In genomic region chr10:61602283-61603033, GRCm38 (mm10) we compare ENCODE assay signal across 8 mouse cellular contexts. TPM values are rescaled to one million over a fixed set of nuclear protein-coding genes. Genes with fewer than 3 reads are reported as not detected.
DNase-seq lines count a peak whose midpoint lies in the region; ATAC-seq and TF ChIP-seq lines count a peak whose summit lies in the region.
"Had no signal": no experiment of that assay in that cellular context is flagged by ENCODE, and none has a peak within 500 bp of the region (broad histone marks: within the 10 kb centered on the region; RNA-seq: fewer than 3 reads in every experiment).

No protein-coding gene starts in this region.

- no peak overlapping the region for H3K27ac ChIP-seq in cerebellum, adult 2 months (ENCODE audit: insufficient read depth, low read length)
- no peak overlapping the region for H3K27ac ChIP-seq in forebrain, postnatal 0 days (ENCODE audit: low read depth, low read length)
- no peak overlapping the region for H3K27ac ChIP-seq in intestine, postnatal 0 days (ENCODE audit: low read depth, low read length)
- no peak overlapping the region for H3K27ac ChIP-seq in liver, embryonic 16.5 days (ENCODE audit: low read length)
- no peak overlapping the region for H3K27ac ChIP-seq in neural tube, embryonic 12.5 days
- H3K27ac ChIP-seq: macrophage had no signal

- H3K27me3 ChIP-seq in cerebellum, adult 2 months (ENCODE audit: control insufficient read depth, insufficient read depth, low read length): no peaks in the 10 kb centered on the region
- no peaks in the 10 kb centered on the region for H3K27me3 ChIP-seq in forebrain, postnatal 0 days (ENCODE audit: insufficient read depth, low read length)
- H3K27me3 ChIP-seq in intestine, postnatal 0 days (replicated peaks; ENCODE audit: control insufficient read depth, insufficient read depth, low read length): 0 out of 2 replicates have a peak, but pooled peaks cover 8% of the 10 kb centered on the region
- peaks cover 14% of the 10 kb centered on the region for H3K27me3 ChIP-seq in liver, embryonic 16.5 days (ENCODE audit: control insufficient read depth, insufficient read depth, low read depth, low read length)
- H3K27me3 ChIP-seq in neural tube, embryonic 12.5 days (replicated peaks): 0 out of 2 replicates have a peak, but pooled peaks cover 3% of the 10 kb centered on the region

- no peaks in the 10 kb centered on the region for H3K4me1 ChIP-seq in cerebellum, adult 2 months (ENCODE audit: control insufficient read depth, insufficient read depth, low read length)
- H3K4me1 ChIP-seq in forebrain, postnatal 0 days (ENCODE audit: insufficient read depth): no peaks in the 10 kb centered on the region
- no peaks in the 10 kb centered on the region for H3K4me1 ChIP-seq in intestine, postnatal 0 days (replicated peaks; ENCODE audit: control insufficient read depth, insufficient read depth, low read length)
- peaks cover 3% of the 10 kb centered on the region; the same call in 1 of the 2 replicates for H3K4me1 ChIP-seq in liver, embryonic 16.5 days (ENCODE audit: control insufficient read depth, low read depth, low read length)
- no peaks in the 10 kb centered on the region for H3K4me1 ChIP-seq in neural tube, embryonic 12.5 days

- no peaks in the 10 kb centered on the region for H3K9me3 ChIP-seq in forebrain, postnatal 0 days (ENCODE audit: low read length)
- no peaks in the 10 kb centered on the region for H3K9me3 ChIP-seq in intestine, postnatal 0 days (ENCODE audit: control insufficient read depth)
- H3K9me3 ChIP-seq in liver, embryonic 16.5 days (replicated peaks; ENCODE audit: control insufficient read depth, low read length): no peaks in the 10 kb centered on the region
- no peaks in the 10 kb centered on the region for H3K9me3 ChIP-seq in neural tube, embryonic 12.5 days

- no peak for TF ChIP-seq POLR2A in cerebellum, adult 2 months (IDR thresholded peaks at IDR 0.05; ENCODE audit: borderline replicate concordance, insufficient read depth, low read length)

- DNase-seq in A20 (ENCODE audit: low read depth, low spot score) (peak; percentile 87), ES-CJ7 (ENCODE audit: low read depth, low spot score) (peak; percentile 80)
- peak; percentile 22 to 39 for DNase-seq in cerebellum, adult 2 months
- peak; percentile 87 for DNase-seq in forebrain, postnatal 0 days

- no peak overlapping the region for H3K9ac ChIP-seq in forebrain, postnatal 0 days
- H3K9ac ChIP-seq in intestine, postnatal 0 days (ENCODE audit: low read depth, low read length): no peak overlapping the region
- H3K9ac ChIP-seq in liver, embryonic 16.5 days (ENCODE audit: low read depth, low read length): no peak overlapping the region
- H3K9ac ChIP-seq in neural tube, embryonic 12.5 days: no peak overlapping the region

- peak overlapping the region; percentile 35 for H3K4me2 ChIP-seq in forebrain, postnatal 0 days (ENCODE audit: low read depth)
- peak overlapping the region; percentile 54 for H3K4me2 ChIP-seq in intestine, postnatal 0 days (replicated peaks; ENCODE audit: low read depth)
- peak overlapping the region; percentile 46 for H3K4me2 ChIP-seq in liver, embryonic 16.5 days (ENCODE audit: low read depth, low read length)
- peak overlapping the region; percentile 38 for H3K4me2 ChIP-seq in neural tube, embryonic 12.5 days (replicated peaks)

- TF ChIP-seq CTCF in cerebellum, adult 2 months (IDR thresholded peaks at IDR 0.05; ENCODE audit: borderline replicate concordance, insufficient read depth, low read depth, low read length): peak; percentile 71
- peak; percentile 85 for TF ChIP-seq CTCF in forebrain, postnatal 0 days (IDR thresholded peaks at IDR 0.05; ENCODE audit: low read depth)
- TF ChIP-seq CTCF in intestine, postnatal 0 days (IDR thresholded peaks at IDR 0.05; ENCODE audit: low read depth): peak; percentile 82

- H3K36me3 ChIP-seq in forebrain, postnatal 0 days (ENCODE audit: insufficient read depth): no peaks in the 10 kb centered on the region
- H3K36me3 ChIP-seq in intestine, postnatal 0 days (ENCODE audit: control insufficient read depth, insufficient read depth): no peaks in the 10 kb centered on the region
- H3K36me3 ChIP-seq in liver, embryonic 16.5 days (ENCODE audit: control insufficient read depth, insufficient read depth): no peaks in the 10 kb centered on the region
- H3K36me3 ChIP-seq in neural tube, embryonic 12.5 days: no peaks in the 10 kb centered on the region

- 14% methylated on average over 14 of the region's 14 CpGs for WGBS in cerebellum, adult 2 months
- 10% methylated on average over 14 of the region's 14 CpGs for WGBS in forebrain, postnatal 0 days
- 11% methylated on average over 14 of the region's 14 CpGs for WGBS in intestine, postnatal 0 days
- WGBS in liver, embryonic 16.5 days (ENCODE audit: insufficient replicate concordance): 9% methylated on average over 14 of the region's 14 CpGs
- 14% methylated on average over 14 of the region's 14 CpGs for WGBS in neural tube, embryonic 12.5 days

- peak; percentile 87 for ATAC-seq in forebrain, postnatal 0 days
- 0 out of 2 replicates have a peak, but pooled peaks have one; percentile 28 for ATAC-seq in intestine, postnatal 0 days
- ATAC-seq in liver, embryonic 16.5 days (ENCODE audit: low read depth): peak; percentile 60; the same call in 1 of the 2 replicates
- ATAC-seq in neural tube, embryonic 12.5 days (ENCODE audit: low FRiP score, low read depth): peak; percentile 58; the same call in 1 of the 2 replicates

- H3K4me3 ChIP-seq in cerebellum, adult 2 months (replicated peaks; ENCODE audit: insufficient read depth, low read depth, low read length): no peak overlapping the region
- H3K4me3 ChIP-seq in forebrain, postnatal 0 days (ENCODE audit: low read depth, low read length): no peak overlapping the region
- H3K4me3 ChIP-seq in intestine, postnatal 0 days (ENCODE audit: low read depth, low read length): no peak overlapping the region
- H3K4me3 ChIP-seq in liver, embryonic 16.5 days (ENCODE audit: low read depth, low read length): no peak overlapping the region
- no peak overlapping the region for H3K4me3 ChIP-seq in neural tube, embryonic 12.5 days

RNA-seq across cellular contexts. Expression of gene Npffr1, which starts 7.2 kb away (rescaled TPM):
- 0.25 and 0.28 TPM in 2 replicates for polyA plus RNA-seq in cerebellum, adult 2 months (2012; rRNA removed)
- total RNA-seq in forebrain, postnatal 0 days (2014; rRNA removed): 2.8 and 3.7 TPM in 2 replicates
- polyA plus RNA-seq in forebrain, postnatal 0 days (2015; fragmentation: Nextera tagmentation; extraction: Ambion mirVana): 1.3 and 2.2 TPM in 2 replicates
- polyA plus RNA-seq in intestine, postnatal 0 days (2015; fragmentation: Nextera tagmentation; extraction: Ambion mirVana): 0.16 and 0.17 TPM in 2 replicates
- not detected in 2 replicates for polyA plus RNA-seq in liver, embryonic 16.5 days (2015; fragmentation: Nextera tagmentation; extraction: Ambion mirVana)
- 0.22 and 0.25 TPM in 2 replicates for polyA plus RNA-seq in neural tube, embryonic 12.5 days (2016; fragmentation: Nextera tagmentation; extraction: Ambion mirVana)
- polyA plus RNA-seq: macrophage had no signal

RNA-seq across cellular contexts. Expression of gene Ppa1, which starts 45.9 kb away (rescaled TPM):
- 127 and 135 TPM in 2 replicates for polyA plus RNA-seq in cerebellum, adult 2 months (2012; rRNA removed)
- total RNA-seq in forebrain, postnatal 0 days (2014; rRNA removed): 137 and 157 TPM in 2 replicates
- 201 and 219 TPM in 2 replicates for polyA plus RNA-seq in forebrain, postnatal 0 days (2015; fragmentation: Nextera tagmentation; extraction: Ambion mirVana)
- polyA plus RNA-seq in intestine, postnatal 0 days (2015; fragmentation: Nextera tagmentation; extraction: Ambion mirVana): 194 and 204 TPM in 2 replicates
- 84.5 and 88.1 TPM in 2 replicates for polyA plus RNA-seq in liver, embryonic 16.5 days (2015; fragmentation: Nextera tagmentation; extraction: Ambion mirVana)
- 207 and 219 TPM in 2 replicates for polyA plus RNA-seq in neural tube, embryonic 12.5 days (2016; fragmentation: Nextera tagmentation; extraction: Ambion mirVana)

Comparison
In these comparisons a context has a peak if more than half of its experiments do, and no peak if none do; other contexts are left out.
1. DNase-seq: peak in every context shown above with its lines; median percentile 87 in A20; 87 in forebrain, postnatal 0 days; 80 in ES-CJ7; 30 in cerebellum, adult 2 months.
2. ATAC-seq: peak in every context shown above with its lines; median percentile 87 in forebrain, postnatal 0 days; 60 in liver, embryonic 16.5 days; 58 in neural tube, embryonic 12.5 days; 28 in intestine, postnatal 0 days.